Mouse (Mus musculus) heart, adult 2 months (tissue): ENCODE data around the gene Vegfb. TPM values are rescaled to one million over a fixed set of nuclear protein-coding genes. Genes with fewer than 3 reads are reported as not detected.
A peak's percentile ranks its signal among the peaks of the same experiment; 100 is the strongest.

Experiments
- DNase-seq, 2 experiments: peaks; one replicate each; pipeline ENCODE4 v3.0.0; 2021
- H3K27ac ChIP-seq: fragments of 200-600 bp; 2 replicates; pipeline ENCODE4 v1.8.1; 2022
- H3K27me3 ChIP-seq: fragments of 200-500 bp; 2 replicates; pipeline ENCODE4 v1.6.1; 2012; ENCODE audit warnings: mild to moderate bottlenecking, low read length, inconsistent platforms, mixed read lengths; ENCODE audit not compliant: control insufficient read depth, insufficient read depth
- H3K36me3 ChIP-seq: fragments of 200-500 bp; 2 replicates; pipeline ENCODE4 v1.6.1; 2012; ENCODE audit warnings: low read length, inconsistent platforms; ENCODE audit not compliant: control insufficient read depth, insufficient read depth
- H3K4me1 ChIP-seq: fragments of 200-500 bp; 2 replicates; pipeline ENCODE4 v1.6.1; 2011; ENCODE audit warnings: low read length; ENCODE audit not compliant: control insufficient read depth, insufficient read depth
- H3K4me3 ChIP-seq: fragments of 200-600 bp; 2 replicates; pipeline ENCODE4 v1.8.1; 2022
- H3K79me2 ChIP-seq: fragments of 200-500 bp; replicated peaks from 2 replicates; pipeline ENCODE4 v1.6.1; 2012; ENCODE audit warnings: mild to moderate bottlenecking, inconsistent platforms, low read length, moderate library complexity, mixed read lengths; ENCODE audit not compliant: control insufficient read depth, insufficient read depth
- H3K9ac ChIP-seq: fragments of 200-500 bp; 2 replicates; pipeline ENCODE4 v1.6.1; 2012; ENCODE audit warnings: low read depth, mild to moderate bottlenecking, control low read depth, inconsistent platforms, low read length, mixed read lengths
- CTCF ChIP-seq: fragments of 200-600 bp; IDR thresholded peaks from 2 replicates; pipeline ENCODE4 v1.8.1; 2022; ENCODE audit warnings: antibody characterized with exemption, mild to moderate bottlenecking, moderate library complexity
- EP300 ChIP-seq: fragments of 200-500 bp; IDR thresholded peaks from 2 replicates; pipeline ENCODE4 v1.6.1; 2011; ENCODE audit warnings: low read depth, low read length, control low read depth; ENCODE audit not compliant: insufficient read depth
- POLR2A ChIP-seq: fragments of 200-500 bp; IDR thresholded peaks from 2 replicates; pipeline ENCODE4 v1.6.1; 2011; ENCODE audit warnings: mild to moderate bottlenecking, low read depth, low read length, control low read depth; ENCODE audit not compliant: insufficient read depth
- WGBS: fragments of 180-500 bp; shearing (Covaris S2); methylation state at CpG from one replicate; pipeline ENCODE4 v1.1.7; 2018; 5-methylcytosine and 5-hydroxymethylcytosine counted together
- intact Hi-C: fragments of 180-260 bp; cut with DNase I; formaldehyde crosslinking; loops from one replicate; pipeline ENCODE4 v1.15.1; 2025
- polyA plus RNA-seq: library from polyadenylated mRNA; depleted of rRNA; stranded (reverse); fragments of >200 nt; gene quantifications from 2 replicates; pipeline ENCODE4 v1.2.3, GENCODE M21; 2012
- total RNA-seq, 2 experiments: library from RNA; stranded (reverse); gene quantifications; 2 replicates each; pipeline ENCODE4 v1.2.3; 2021

Vegfb gene
- total and polyA plus RNA-seq, 3 experiments = 355 to 501 (median 413) TPM

DNA sequence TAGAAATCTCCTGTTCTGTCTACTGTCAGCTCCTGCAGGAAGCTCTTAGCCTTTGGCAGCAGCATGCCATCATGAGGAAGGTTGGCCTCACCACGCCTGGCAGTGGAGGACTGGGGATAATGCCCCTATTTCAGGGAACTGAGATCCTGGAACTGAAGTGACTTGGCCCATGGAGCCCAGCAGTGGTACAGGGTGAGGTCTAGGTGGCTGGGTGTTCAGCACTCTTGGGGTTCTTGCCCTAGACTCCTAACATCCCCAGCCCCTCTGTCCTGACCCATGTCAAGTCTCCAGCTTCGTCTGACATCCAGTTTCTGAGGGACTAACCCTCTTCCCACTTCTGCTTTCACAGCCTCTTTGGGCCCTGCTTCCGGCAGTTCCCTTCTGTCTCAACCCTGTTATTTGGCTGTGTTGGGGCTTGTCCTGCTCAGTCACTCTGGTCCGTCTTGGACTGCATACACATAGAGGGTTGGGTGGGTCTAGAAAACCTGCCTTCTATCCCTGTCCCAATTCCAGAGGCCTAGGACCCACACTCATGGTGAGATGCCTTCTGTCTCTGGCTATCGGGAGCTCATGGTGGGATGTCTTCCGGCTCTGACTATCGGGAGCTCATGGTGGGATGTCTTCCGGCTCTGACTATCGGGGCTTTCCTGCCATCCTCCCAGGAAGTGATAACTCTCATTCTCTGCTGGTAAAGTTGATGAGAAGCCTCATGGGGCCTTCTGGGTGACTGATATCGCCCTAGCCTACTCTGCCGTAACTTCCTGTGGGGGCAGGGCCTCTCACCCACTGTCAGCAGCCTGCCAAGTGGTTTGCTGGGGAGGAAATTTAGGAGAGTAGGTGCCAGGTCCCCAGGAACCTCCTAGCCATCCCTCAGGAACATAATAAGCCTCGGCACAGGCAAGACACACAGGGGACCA, 30.3 kb upstream of the Vegfb start:
- H3K27me3 ChIP-seq = no peaks in the 10 kb centered on the region
- DNase-seq = peak; percentile 23 to 45
- no peak overlapping the region; the same call in 1 of the 2 replicates for H3K27ac ChIP-seq
- no peak overlapping the region for H3K9ac ChIP-seq
- TF ChIP-seq EP300 (no peak), CTCF (no peak), POLR2A (no peak)
- no peak overlapping the region for H3K4me3 ChIP-seq
- H3K4me1 ChIP-seq = no peaks in the 10 kb centered on the region; the same call in 1 of the 2 replicates
- intact Hi-C loops = no loop called here
- WGBS = 51% methylated on average over 12 of the region's 12 CpGs
- no peaks in the 10 kb centered on the region for H3K36me3 ChIP-seq
- H3K79me2 ChIP-seq = no peaks in the 10 kb centered on the region

DNA sequence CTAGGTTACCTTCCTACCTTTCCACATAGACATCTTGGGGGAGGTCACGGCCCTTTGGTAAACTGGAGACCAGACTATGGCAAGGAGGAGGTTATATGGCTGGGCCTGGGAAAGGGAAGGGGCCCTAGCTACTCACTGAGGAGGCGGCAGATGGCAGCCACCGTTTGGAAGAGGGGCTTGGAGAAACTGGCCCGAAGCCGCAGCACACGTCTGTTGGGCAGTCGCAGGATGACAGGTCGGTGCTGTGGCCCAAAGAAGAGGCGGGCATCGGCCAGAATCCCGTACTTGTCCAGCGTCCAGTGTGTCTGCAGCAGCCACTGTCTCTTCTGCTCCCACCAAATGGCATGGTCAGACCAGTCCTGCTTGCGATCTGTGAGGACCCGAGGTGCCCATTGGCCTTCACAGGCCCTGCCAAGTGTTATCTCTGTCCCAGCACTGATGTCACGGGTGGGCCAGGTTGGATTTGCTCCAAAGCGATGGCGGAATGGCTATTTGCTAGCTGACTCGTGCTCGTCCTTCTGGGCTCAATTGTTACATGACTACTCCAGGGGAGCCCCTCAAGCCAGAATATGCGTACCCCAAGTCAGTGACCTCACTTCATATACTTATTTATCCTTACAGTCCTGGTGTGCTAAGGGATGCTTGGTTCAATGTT, 27.2 kb upstream of the Vegfb start:
- no peak for DNase-seq
- Histone ChIP-seq H3K9ac (no peak overlapping the region), H3K4me1 (no peaks in the 10 kb centered on the region), H3K4me3 (no peak overlapping the region), H3K27me3 (no peaks in the 10 kb centered on the region), H3K79me2 (no peaks in the 10 kb centered on the region), H3K36me3 (no peaks in the 10 kb centered on the region), H3K27ac (no peak overlapping the region)
- TF ChIP-seq EP300 (no peak), CTCF (no peak), POLR2A (no peak)
- intact Hi-C loops = no loop called here
- 86% methylated on average over 20 of the region's 20 CpGs for WGBS

- H3K27ac ChIP-seq = no peak overlapping the region
- no peak overlapping the region for H3K4me3 ChIP-seq
- WGBS = 91% methylated on average over 9 of the region's 9 CpGs
- intact Hi-C loops = no loop called here
- no peaks in the 10 kb centered on the region for H3K36me3 ChIP-seq
- H3K79me2 ChIP-seq = no peaks in the 10 kb centered on the region
- no peaks in the 10 kb centered on the region for H3K4me1 ChIP-seq
- no peak overlapping the region for H3K9ac ChIP-seq
- no peaks in the 10 kb centered on the region for H3K27me3 ChIP-seq
- DNase-seq = no peak
- no peak for TF ChIP-seq EP300
- TF ChIP-seq POLR2A = no peak
- TF ChIP-seq CTCF = no peak
Measured at GRCm38 (mm10) chr19:7013984-7014383, 26.5 kb upstream of the Vegfb start.

GRCm38 (mm10) chr19:7012426-7012825, 25.0 kb upstream of the Vegfb start:
- Histone ChIP-seq H3K4me3 (no peak overlapping the region), H3K36me3 (no peaks in the 10 kb centered on the region), H3K9ac (no peak overlapping the region), H3K27me3 (no peaks in the 10 kb centered on the region), H3K27ac (no peak overlapping the region), H3K79me2 (no peaks in the 10 kb centered on the region), H3K4me1 (no peaks in the 10 kb centered on the region)
- no peak for TF ChIP-seq POLR2A
- no peak for TF ChIP-seq EP300
- no peak for TF ChIP-seq CTCF
- intact Hi-C loops = no loop called here
- WGBS = 88% methylated on average over 4 of the region's 4 CpGs
- no peak for DNase-seq

DNA sequence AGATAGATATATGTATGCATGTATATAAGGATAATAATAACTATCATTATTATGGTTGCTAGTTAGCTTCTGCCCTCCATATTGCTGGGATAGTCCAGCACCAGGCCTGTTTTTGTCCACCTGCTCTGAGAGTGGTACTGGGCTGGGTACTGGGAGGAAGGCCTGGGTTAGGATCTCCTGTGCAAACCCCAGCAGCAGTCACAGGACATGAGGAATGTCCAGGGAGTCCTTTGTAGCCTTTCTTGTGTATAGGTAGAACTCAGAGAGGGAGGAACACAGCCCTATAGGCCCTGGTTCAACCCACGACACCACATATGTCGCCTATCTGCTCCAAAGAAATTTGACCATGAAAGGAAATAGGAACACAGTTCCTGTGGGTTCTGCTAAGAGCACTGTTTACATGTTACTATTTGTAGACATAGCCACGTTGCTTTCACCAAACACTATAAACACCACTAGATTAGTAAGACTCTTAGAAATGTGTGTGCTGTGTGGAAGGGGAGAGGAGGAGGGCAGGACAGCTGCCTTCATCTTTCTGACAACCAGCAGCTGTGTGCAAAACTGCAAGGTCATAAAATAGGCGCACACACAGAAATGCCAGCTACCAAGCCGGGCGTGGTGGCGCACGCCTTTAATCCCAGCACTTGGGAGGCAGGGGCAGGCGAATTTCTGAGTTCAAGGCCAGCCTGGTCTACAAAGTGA, 19.6 kb upstream of the Vegfb start:
- TF ChIP-seq CTCF (no peak), POLR2A (no peak), EP300 (no peak)

More for the DNA sequence above, 19.6 kb upstream of the Vegfb start:
- H3K79me2 ChIP-seq = no peaks in the 10 kb centered on the region
- H3K27me3 ChIP-seq = no peaks in the 10 kb centered on the region
- H3K4me3 ChIP-seq = no peak overlapping the region
- H3K36me3 ChIP-seq = no peaks in the 10 kb centered on the region
- intact Hi-C loops = no loop called here
- DNase-seq = no peak
- peaks cover 5% of the 10 kb centered on the region; the same call in 1 of the 2 replicates for H3K4me1 ChIP-seq
- H3K27ac ChIP-seq = no peak overlapping the region
- no peak overlapping the region for H3K9ac ChIP-seq
- 81% methylated on average over 9 of the region's 9 CpGs for WGBS
